Mouse (Mus musculus): Measurements from ENCODE around the gene Dvl3.
"Not testable (repeated sequence)": the region's sequence is repeated elsewhere in the genome, so short reads cannot be mapped to it uniquely, and the experiment has no call there.

The Dvl3 gene

GRCm38 (mm10) chr16:20516726-20517201 lies at the start of gene Dvl3:
Dvl3 (plus strand) TSS chr16:20516982.
- DNase-seq = peak; percentile 84

- no peak for DNase-seq
Observed at GRCm38 (mm10) chr16:20470981-20471380, 45.8 kb upstream of the Dvl3 start.

GRCm38 (mm10) chr16:20471686-20472085 lies 45.1 kb upstream of the Dvl3 start:
- DNase-seq = no peak

- DNase-seq = no peak
Observed at GRCm38 (mm10) chr16:20473748-20474147, 43.0 kb upstream of the Dvl3 start.

- DNase-seq = no peak
Observed at GRCm38 (mm10) chr16:20474211-20474610, 42.6 kb upstream of the Dvl3 start.

- DNase-seq = no peak
Observed at GRCm38 (mm10) chr16:20474786-20475185, 42.0 kb upstream of the Dvl3 start.

GRCm38 (mm10) chr16:20475335-20475734 lies 41.4 kb upstream of the Dvl3 start:
- no peak for DNase-seq

- DNase-seq = no peak
Observed at GRCm38 (mm10) chr16:20476857-20477256, 39.9 kb upstream of the Dvl3 start.

- DNase-seq = no peak
Observed at GRCm38 (mm10) chr16:20477270-20477669, 39.5 kb upstream of the Dvl3 start.

GRCm38 (mm10) chr16:20478504-20478903 lies 38.3 kb upstream of the Dvl3 start:
- DNase-seq = no peak

GRCm38 (mm10) chr16:20479026-20479760 lies 37.6 kb upstream of the Dvl3 start:
- DNase-seq = not testable (repeated sequence)

- DNase-seq = no peak
Observed at GRCm38 (mm10) chr16:20480115-20480514, 36.7 kb upstream of the Dvl3 start.

GRCm38 (mm10) chr16:20481746-20482145 lies 35.0 kb upstream of the Dvl3 start:
- DNase-seq = no peak

- DNase-seq = not testable (repeated sequence)
Observed at GRCm38 (mm10) chr16:20483716-20484115, 33.1 kb upstream of the Dvl3 start.

- DNase-seq = no peak
Observed at GRCm38 (mm10) chr16:20485061-20485460, 31.7 kb upstream of the Dvl3 start.

GRCm38 (mm10) chr16:20486048-20486447 lies 30.7 kb upstream of the Dvl3 start:
- DNase-seq = no peak

- no peak for DNase-seq
Observed at GRCm38 (mm10) chr16:20488151-20488550, 28.6 kb upstream of the Dvl3 start.

- not testable (repeated sequence) for DNase-seq
Observed at GRCm38 (mm10) chr16:20488751-20489150, 28.0 kb upstream of the Dvl3 start.

GRCm38 (mm10) chr16:20489233-20489632 lies 27.5 kb upstream of the Dvl3 start:
- DNase-seq = no peak

GRCm38 (mm10) chr16:20490581-20490980 lies 26.2 kb upstream of the Dvl3 start:
- no peak for DNase-seq

GRCm38 (mm10) chr16:20491301-20491700 lies 25.5 kb upstream of the Dvl3 start:
- no peak for DNase-seq

- DNase-seq = no peak
Observed at GRCm38 (mm10) chr16:20493452-20493851, 23.3 kb upstream of the Dvl3 start.

- DNase-seq = no peak
Observed at GRCm38 (mm10) chr16:20496671-20497600, 19.8 kb upstream of the Dvl3 start.

Measured in right cerebral cortex, postnatal 14 days (tissue).